Mouse (Mus musculus) ES-E14 (cell line): Measurements from ENCODE around the gene C77080. TPM values are rescaled to one million over a fixed set of nuclear protein-coding genes. Genes with fewer than 3 reads are reported as not detected.

ENCODE experiments used
- DNase-seq: peaks from one replicate; pipeline ENCODE4 v3.0.0-alpha.2; 2013; ENCODE audit warnings: low read depth, low spot score
- H3K27ac ChIP-seq: 2 replicates; pipeline ENCODE4 v1.5.1; 2012; ENCODE audit warnings: low read depth, mild to moderate bottlenecking, low read length, moderate library complexity, mixed read lengths; ENCODE audit not compliant: poor library complexity, insufficient read depth, severe bottlenecking
- H3K36me3 ChIP-seq: 2 replicates; pipeline ENCODE4 v1.6.1; 2012; ENCODE audit warnings: mild to moderate bottlenecking, low read length, moderate library complexity, mixed read lengths; ENCODE audit not compliant: control insufficient read depth, poor library complexity, insufficient read depth, severe bottlenecking
- H3K4me1 ChIP-seq, 2 experiments: fragments of 150-350 bp in 1 of 2; sonication (generic) in 1 of 2; 2 replicates each; pipeline ENCODE4 v1.6.1; 2012; ENCODE audit warnings: low read length in 2 of 2, mild to moderate bottlenecking in 1 of 2, mixed read lengths in 1 of 2; ENCODE audit not compliant: control insufficient read depth in 2 of 2, insufficient read depth in 2 of 2, poor library complexity in 1 of 2
- H3K4me3 ChIP-seq, 2 experiments: fragments of 150-350 bp in 1 of 2; sonication (generic) in 1 of 2; 2 replicates each; pipeline ENCODE4 v1.5.1; 2012; ENCODE audit warnings: low read length in 2 of 2, low read depth in 1 of 2, mild to moderate bottlenecking in 1 of 2, mixed read lengths in 1 of 2; ENCODE audit not compliant: insufficient read depth in 1 of 2, poor library complexity in 1 of 2, severe bottlenecking in 1 of 2
- H3K9ac ChIP-seq: 2 replicates; pipeline ENCODE4 v1.6.1; 2012; ENCODE audit warnings: low read depth, mild to moderate bottlenecking, low read length, mixed read lengths; ENCODE audit not compliant: poor library complexity, insufficient read depth, severe bottlenecking
- H3K9me3 ChIP-seq: fragments of 150-350 bp; sonication (generic); 2 replicates; pipeline ENCODE4 v1.6.1; 2012; ENCODE audit warnings: low read depth, mild to moderate bottlenecking, low read length; ENCODE audit not compliant: control insufficient read depth, insufficient read depth
- CHD2 ChIP-seq: IDR thresholded peaks from 2 replicates; pipeline ENCODE4 v1.6.1; 2014; ENCODE audit warnings: mild to moderate bottlenecking, low read depth, low read length, inconsistent platforms
- HCFC1 ChIP-seq: IDR thresholded peaks from 2 replicates; pipeline ENCODE4 v1.6.1; 2012; ENCODE audit warnings: low read length, inconsistent platforms, borderline replicate concordance; ENCODE audit not compliant: insufficient read depth
- MAFK ChIP-seq: IDR thresholded peaks from 2 replicates; pipeline ENCODE4 v1.6.1; 2014; ENCODE audit warnings: mild to moderate bottlenecking, low read depth, low read length, inconsistent platforms; ENCODE audit not compliant: insufficient read depth
- ZC3H11A ChIP-seq: IDR thresholded peaks from 2 replicates; pipeline ENCODE4 v1.6.1; 2012; ENCODE audit warnings: low read depth, mild to moderate bottlenecking, inconsistent platforms, low read length, borderline replicate concordance
- ZNF384 ChIP-seq: IDR thresholded peaks from 2 replicates; pipeline ENCODE4 v1.6.1; 2012; ENCODE audit warnings: low read depth, low read length, inconsistent platforms
- in situ Hi-C, 2 experiments: fragments of 600-800 bp; cut with MboI; formaldehyde crosslinking; loops; one replicate each; pipeline ENCODE4 v1.15.1; 2025; ENCODE audit warnings: low sequenced_read_pairs in 2 of 2, inconsistent platforms in 1 of 2; ENCODE audit not compliant: unreplicated experiment in 2 of 2
- total RNA-seq: library from RNA; depleted of rRNA; stranded (reverse); fragments of 300-350 nt; gene quantifications from 2 replicates; pipeline ENCODE4 v1.2.3, GENCODE M21; 2012; rRNA removed

Gene C77080
- total RNA-seq, result 14.4 and 22.5 TPM in 2 replicates

DNA sequence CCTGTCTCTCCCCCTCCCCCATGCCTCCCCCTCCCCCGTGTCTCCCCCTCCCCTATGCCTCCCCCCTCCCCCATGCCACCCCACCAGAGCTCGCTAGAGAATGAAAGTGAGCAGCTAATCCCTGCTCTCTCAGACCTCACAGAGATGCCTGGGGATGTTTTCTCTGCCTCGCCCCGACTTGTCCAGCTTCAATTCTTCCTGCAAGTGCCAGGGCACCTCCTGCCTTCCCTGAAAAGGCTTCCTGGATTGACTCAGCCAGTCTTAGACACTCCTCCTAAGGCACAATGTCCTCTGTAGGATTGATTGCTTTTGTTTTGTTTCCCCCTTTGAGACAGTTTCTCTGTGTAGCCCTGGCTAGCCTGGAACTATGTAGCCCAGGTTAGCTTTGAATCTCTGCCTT, at the start of gene C77080:
Gene C77080, minus strand, starts transcription at position 209 of the 400 bp plus-strand sequence.
- Histone ChIP-seq H3K9ac (peak within 1 kb of the TSS; percentile 4; the same call in 1 of the 2 replicates), H3K4me1 (peaks cover 6 to 33% of the 10 kb centered on the region in 2 experiments; a peak in 2 of 4 replicates), H3K4me3 (peak within 1 kb of the TSS; percentile 20 to 39; a peak in 3 of 4 replicates)

GRCm38 (mm10) chr4:129307936-129308335, 46.7 kb upstream of the C77080 start:
- H3K36me3 ChIP-seq, result peaks cover 24% of the 10 kb centered on the region
- TF ChIP-seq ZNF384 (no peak), ZC3H11A (no peak), MAFK (no peak), CHD2 (no peak), HCFC1 (no peak)

More for the DNA sequence above, at the start of gene C77080:
- peak within 1 kb of the TSS; percentile 63 for H3K27ac ChIP-seq
- no peaks in the 10 kb centered on the region for H3K9me3 ChIP-seq
- TF ChIP-seq MAFK, result no peak
- no peak for TF ChIP-seq ZNF384
- no peak for TF ChIP-seq CHD2
- TF ChIP-seq ZC3H11A, result no peak
- TF ChIP-seq HCFC1, result no peak
- H3K36me3 ChIP-seq, result no peaks in the 10 kb centered on the region
- no peak for DNase-seq
- in situ Hi-C loops, result no loop called here

GRCm38 (mm10) chr4:129304306-129304705, 43.1 kb upstream of the C77080 start:
- no peak for DNase-seq
- Histone ChIP-seq H3K4me1 (peaks cover 0 to under 1% of the 10 kb centered on the region in 2 experiments; a peak in 3 of 4 replicates), H3K4me3 (no peak overlapping the region), H3K27ac (no peak overlapping the region), H3K9ac (no peak overlapping the region), H3K9me3 (no peaks in the 10 kb centered on the region), H3K36me3 (peaks cover 13% of the 10 kb centered on the region)
- TF ChIP-seq ZC3H11A (no peak), HCFC1 (no peak), ZNF384 (no peak), MAFK (no peak), CHD2 (no peak)
- in situ Hi-C loops, result no loop called here

More at GRCm38 (mm10) chr4:129307936-129308335, 46.7 kb upstream of the C77080 start:
- Histone ChIP-seq H3K4me1 (peaks cover 0 to 2% of the 10 kb centered on the region in 2 experiments; a peak in 3 of 4 replicates), H3K27ac (no peak overlapping the region), H3K9me3 (no peaks in the 10 kb centered on the region), H3K4me3 (no peak overlapping the region), H3K9ac (no peak overlapping the region)
- in situ Hi-C loops, result no loop called here
- DNase-seq, result no peak

- Histone ChIP-seq H3K4me3 (no peak overlapping the region), H3K9ac (no peak overlapping the region), H3K36me3 (peaks cover 12% of the 10 kb centered on the region), H3K4me1 (peaks cover 0 to 2% of the 10 kb centered on the region in 2 experiments; a peak in 3 of 4 replicates), H3K9me3 (no peaks in the 10 kb centered on the region), H3K27ac (no peak overlapping the region)
- in situ Hi-C loops, result no loop called here
- TF ChIP-seq ZNF384, result no peak
- no peak for TF ChIP-seq MAFK
- no peak for TF ChIP-seq CHD2
- TF ChIP-seq ZC3H11A, result no peak
- TF ChIP-seq HCFC1, result no peak
- DNase-seq, result no peak
These were observed 42.6 kb upstream of the C77080 start for GRCm38 (mm10) chr4:129303816-129304215.
